Mouse (Mus musculus): Measurements from ENCODE around the gene Trip12.
A peak's percentile ranks its signal among the peaks of the same experiment; 100 is the strongest.

The Trip12 gene

GRCm38 (mm10) chr1:84860360-84861254, 20.3 kb upstream of the Trip12 start:
- no peak for DNase-seq (ENCODE audit: low spot score in 2 of 2)

GRCm38 (mm10) chr1:84859597-84859996, 19.3 kb upstream of the Trip12 start:
- DNase-seq (ENCODE audit: low spot score in 2 of 2), result no peak

- DNase-seq (ENCODE audit: low spot score in 2 of 2), result no peak
Observed at GRCm38 (mm10) chr1:84855756-84856155, 15.4 kb upstream of the Trip12 start.

GRCm38 (mm10) chr1:84854966-84855365, 14.7 kb upstream of the Trip12 start:
- no peak for DNase-seq (ENCODE audit: low spot score in 2 of 2)

- no peak for DNase-seq (ENCODE audit: low spot score in 2 of 2)
Observed at GRCm38 (mm10) chr1:84853721-84854120, 13.4 kb upstream of the Trip12 start.

- no peak for DNase-seq (ENCODE audit: low spot score in 2 of 2)
Observed at GRCm38 (mm10) chr1:84851512-84852235, 11.4 kb upstream of the Trip12 start.

- DNase-seq (ENCODE audit: low spot score in 2 of 2), result no peak
Observed at GRCm38 (mm10) chr1:84850471-84850870, 10.2 kb upstream of the Trip12 start.

- no peak for DNase-seq (ENCODE audit: low spot score in 2 of 2)
Observed at GRCm38 (mm10) chr1:84849804-84850203, 9.5 kb upstream of the Trip12 start.

GRCm38 (mm10) chr1:84848801-84849455, 8.6 kb upstream of the Trip12 start:
- DNase-seq (ENCODE audit: low spot score in 2 of 2), result no peak

- DNase-seq (ENCODE audit: low spot score in 2 of 2), result no peak
Observed at GRCm38 (mm10) chr1:84848335-84848734, 8.0 kb upstream of the Trip12 start.

GRCm38 (mm10) chr1:84847698-84848097, 7.4 kb upstream of the Trip12 start:
- DNase-seq (ENCODE audit: low spot score in 2 of 2), result no peak

GRCm38 (mm10) chr1:84843366-84843765, 3.0 kb upstream of the Trip12 start:
- no peak for DNase-seq (ENCODE audit: low spot score in 2 of 2)

GRCm38 (mm10) chr1:84841061-84841460, 745 bp upstream of the Trip12 start:
- no peak for DNase-seq (ENCODE audit: low spot score in 2 of 2)

- DNase-seq (ENCODE audit: low spot score in 2 of 2), result peak; percentile 84 to 85
Observed at GRCm38 (mm10) chr1:84839309-84840017, 853 bp downstream of the Trip12 start, which contains the start of gene Fbxo36. TSS of gene Fbxo36 (plus strand) at chr1:84839841.

- DNase-seq (ENCODE audit: low spot score in 2 of 2), result peak; percentile 59 to 62
Observed at GRCm38 (mm10) chr1:84838621-84839151, 1.6 kb downstream of the Trip12 start.

- no peak for DNase-seq (ENCODE audit: low spot score in 2 of 2)
Observed at GRCm38 (mm10) chr1:84838156-84838555, 2.2 kb downstream of the Trip12 start.

GRCm38 (mm10) chr1:84837523-84838145, 2.7 kb downstream of the Trip12 start:
- DNase-seq (ENCODE audit: low spot score in 2 of 2), result no peak

GRCm38 (mm10) chr1:84825091-84825490, 15.2 kb downstream of the Trip12 start:
- no peak for DNase-seq (ENCODE audit: low spot score in 2 of 2)

GRCm38 (mm10) chr1:84817596-84817995, 22.7 kb downstream of the Trip12 start:
- DNase-seq (ENCODE audit: low spot score in 2 of 2), result no peak

- DNase-seq (ENCODE audit: low spot score in 2 of 2), result no peak
Observed at GRCm38 (mm10) chr1:84803788-84804187, 36.5 kb downstream of the Trip12 start.

- no peak for DNase-seq (ENCODE audit: low spot score in 2 of 2)
Observed at GRCm38 (mm10) chr1:84799166-84799565, 41.1 kb downstream of the Trip12 start.
